ENCODE assay signal across 7 mouse cellular contexts in the genomic region with DNA sequence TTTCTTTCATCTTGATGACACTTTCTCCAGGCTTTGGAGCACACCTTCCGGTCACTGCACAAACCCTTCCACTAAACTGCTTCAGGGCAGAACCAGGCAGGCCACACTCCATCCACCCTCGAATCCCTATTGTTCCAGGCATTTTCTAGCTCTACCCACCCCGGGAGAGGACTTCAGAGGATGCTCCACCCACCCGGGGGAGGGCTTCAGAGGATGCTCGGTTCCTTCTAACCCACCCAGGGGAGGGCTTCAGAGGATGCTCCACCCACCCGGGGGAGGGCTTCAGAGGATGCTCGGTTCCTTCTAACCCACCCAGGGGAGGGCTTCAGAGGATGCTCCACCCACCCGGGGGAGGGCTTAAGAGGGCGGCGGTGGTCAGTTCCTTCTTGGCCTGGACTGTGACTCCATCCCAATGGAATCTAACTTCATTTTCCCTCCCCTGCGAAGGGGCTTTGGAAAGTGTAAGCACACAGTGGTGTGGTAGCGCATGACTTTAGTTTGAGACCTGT. TPM values are rescaled to one million over a fixed set of nuclear protein-coding genes. Genes with fewer than 3 reads are reported as not detected.
DNase-seq lines count a peak whose midpoint lies in the region; ATAC-seq and TF ChIP-seq lines count a peak whose summit lies in the region.
"Not testable (repeated sequence)": the region's sequence is repeated elsewhere in the genome, so short reads cannot be mapped to it uniquely, and the experiment has no call there.

No protein-coding gene starts in this region.

- H3K4me1 ChIP-seq in forebrain, embryonic 15.5 days; heart, embryonic 15.5 days (replicated peaks); intestine, embryonic 15.5 days (replicated peaks); limb, embryonic 13.5 days; neural tube, embryonic 12.5 days: not testable (repeated sequence)

- not testable (repeated sequence) for H3K36me3 ChIP-seq in forebrain, embryonic 15.5 days; heart, embryonic 15.5 days; intestine, embryonic 15.5 days; neural tube, embryonic 12.5 days
- H3K36me3 ChIP-seq in limb, embryonic 13.5 days: peaks cover 11% of the 10 kb centered on the region

- TF ChIP-seq POLR2A in brain, embryonic 14.5 days (IDR thresholded peaks at IDR 0.05; ENCODE audit: borderline replicate concordance, extremely low read depth, insufficient read depth, insufficient read length, poor library complexity, severe bottlenecking): not testable (repeated sequence)

- H3K4me3 ChIP-seq in forebrain, embryonic 15.5 days; heart, embryonic 15.5 days; intestine, embryonic 15.5 days (replicated peaks); limb, embryonic 13.5 days; neural tube, embryonic 12.5 days: not testable (repeated sequence)

- H3K27ac ChIP-seq in forebrain, embryonic 15.5 days (replicated peaks); heart, embryonic 15.5 days; intestine, embryonic 15.5 days; limb, embryonic 13.5 days; neural tube, embryonic 12.5 days: not testable (repeated sequence)

- not testable (repeated sequence) for H3K4me2 ChIP-seq in forebrain, embryonic 15.5 days (replicated peaks); heart, embryonic 15.5 days; intestine, embryonic 15.5 days (replicated peaks); limb, embryonic 13.5 days (replicated peaks); neural tube, embryonic 12.5 days (replicated peaks)

- H3K9ac ChIP-seq in forebrain, embryonic 15.5 days (replicated peaks); heart, embryonic 15.5 days; intestine, embryonic 15.5 days; limb, embryonic 13.5 days; neural tube, embryonic 12.5 days: not testable (repeated sequence)

- peak; percentile 75 for ATAC-seq in forebrain, embryonic 15.5 days (replicated peaks)
- ATAC-seq in heart, embryonic 15.5 days (replicated peaks; ENCODE audit: insufficient number of reproducible peaks, insufficient read depth, low FRiP score, low read depth): peak; percentile 72
- peak; percentile 80 for ATAC-seq in intestine, embryonic 15.5 days
- peak; percentile 26; the same call in 1 of the 2 replicates for ATAC-seq in limb, embryonic 13.5 days (ENCODE audit: low FRiP score, low read depth)
- 0 out of 2 replicates have a peak, but pooled peaks have one; percentile 41 for ATAC-seq in neural tube, embryonic 12.5 days (ENCODE audit: low FRiP score, low read depth)

- 13% methylated on average over 12 of the region's 12 CpGs for WGBS in forebrain, embryonic 15.5 days
- 21% methylated on average over 12 of the region's 12 CpGs for WGBS in heart, embryonic 15.5 days
- WGBS in intestine, embryonic 15.5 days: 20% methylated on average over 12 of the region's 12 CpGs
- 12% methylated on average over 12 of the region's 12 CpGs for WGBS in limb, embryonic 13.5 days
- 12% methylated on average over 12 of the region's 12 CpGs for WGBS in neural tube, embryonic 12.5 days

- H3K27me3 ChIP-seq in forebrain, embryonic 15.5 days; heart, embryonic 15.5 days; intestine, embryonic 15.5 days (replicated peaks); limb, embryonic 13.5 days; neural tube, embryonic 12.5 days (replicated peaks): not testable (repeated sequence)

- not testable (repeated sequence) for TF ChIP-seq CTCF in brain, embryonic 14.5 days (IDR thresholded peaks at IDR 0.05; ENCODE audit: borderline replicate concordance, extremely low read depth, insufficient read depth, insufficient read length)

- DNase-seq in brain, embryonic 14.5 days (ENCODE audit: low read depth): peak; percentile 54
- DNase-seq in lung, postnatal 25 days (ENCODE audit: low spot score): peak; percentile 16

- H3K9me3 ChIP-seq in forebrain, embryonic 15.5 days; heart, embryonic 15.5 days (replicated peaks); intestine, embryonic 15.5 days; limb, embryonic 13.5 days; neural tube, embryonic 12.5 days: not testable (repeated sequence)

RNA-seq across cellular contexts. Expression of a gene that starts 23.6 kb away (rescaled TPM):
- 112 and 123 TPM in 2 replicates for polyA plus RNA-seq in brain, embryonic 14.5 days (2012; rRNA removed)
- polyA plus RNA-seq in forebrain, embryonic 15.5 days (2015; fragmentation: Nextera tagmentation; extraction: Ambion mirVana): 163 and 175 TPM in 2 replicates
- 56.3 and 58.4 TPM in 2 replicates for polyA plus RNA-seq in heart, embryonic 15.5 days (2015; fragmentation: Nextera tagmentation; extraction: Ambion mirVana)
- 43.6 and 48.2 TPM in 2 replicates for polyA plus RNA-seq in intestine, embryonic 15.5 days (2015; fragmentation: Nextera tagmentation; extraction: Ambion mirVana)
- 81.1 and 84.3 TPM in 2 replicates for polyA plus RNA-seq in limb, embryonic 13.5 days (2015; fragmentation: Nextera tagmentation; extraction: Ambion mirVana)
- polyA plus RNA-seq in neural tube, embryonic 12.5 days (2016; fragmentation: Nextera tagmentation; extraction: Ambion mirVana): 138 TPM in 2 replicates

RNA-seq across cellular contexts. Expression of a gene that starts 36.2 kb away (rescaled TPM):
- polyA plus RNA-seq in brain, embryonic 14.5 days (2012; rRNA removed): 85.9 and 131 TPM in 2 replicates
- polyA plus RNA-seq in forebrain, embryonic 15.5 days (2015; fragmentation: Nextera tagmentation; extraction: Ambion mirVana): 94.5 and 94.7 TPM in 2 replicates
- polyA plus RNA-seq in heart, embryonic 15.5 days (2015; fragmentation: Nextera tagmentation; extraction: Ambion mirVana): 26.4 and 31.5 TPM in 2 replicates
- 47.9 and 50.0 TPM in 2 replicates for polyA plus RNA-seq in intestine, embryonic 15.5 days (2015; fragmentation: Nextera tagmentation; extraction: Ambion mirVana)
- polyA plus RNA-seq in limb, embryonic 13.5 days (2015; fragmentation: Nextera tagmentation; extraction: Ambion mirVana): 51.5 and 55.6 TPM in 2 replicates
- 85.3 and 89.7 TPM in 2 replicates for polyA plus RNA-seq in neural tube, embryonic 12.5 days (2016; fragmentation: Nextera tagmentation; extraction: Ambion mirVana)

Comparison
In these comparisons a context has a peak if more than half of its experiments do, and no peak if none do; other contexts are left out.
1. ATAC-seq: peak in every context shown above with its lines; median percentile 80 in intestine, embryonic 15.5 days; 75 in forebrain, embryonic 15.5 days; 72 in heart, embryonic 15.5 days; 41 in neural tube, embryonic 12.5 days; 26 in limb, embryonic 13.5 days.